Mouse (Mus musculus): ENCODE measurements at regions not wholly inside any gene's neighbourhood (a gene's known extent, or its start where the extent isn't known, plus 50 kb on each side); places are given as distances from the start of the nearest gene placed in this dataset.

GRCm38 (mm10) chr5:101299986-101300385, 364.8 kb downstream of the Nkx6-1 start:
- DNase-seq = no peak

GRCm38 (mm10) chr5:101298411-101298810, 366.4 kb downstream of the Nkx6-1 start:
- intact Hi-C loops (cut with DNase I) = no loop called here
- no peak for DNase-seq

More at GRCm38 (mm10) chr5:101299986-101300385, 364.8 kb downstream of the Nkx6-1 start:
- intact Hi-C loops (cut with DNase I) = no loop called here

GRCm38 (mm10) chr5:101297511-101298102, 367.2 kb downstream of the Nkx6-1 start:
- intact Hi-C loops (cut with DNase I) = no loop called here
- no peak for DNase-seq

- intact Hi-C loops (cut with DNase I) = no loop called here
- DNase-seq = no peak
Observed at GRCm38 (mm10) chr5:101295941-101296340, 368.9 kb downstream of the Nkx6-1 start.

DNA sequence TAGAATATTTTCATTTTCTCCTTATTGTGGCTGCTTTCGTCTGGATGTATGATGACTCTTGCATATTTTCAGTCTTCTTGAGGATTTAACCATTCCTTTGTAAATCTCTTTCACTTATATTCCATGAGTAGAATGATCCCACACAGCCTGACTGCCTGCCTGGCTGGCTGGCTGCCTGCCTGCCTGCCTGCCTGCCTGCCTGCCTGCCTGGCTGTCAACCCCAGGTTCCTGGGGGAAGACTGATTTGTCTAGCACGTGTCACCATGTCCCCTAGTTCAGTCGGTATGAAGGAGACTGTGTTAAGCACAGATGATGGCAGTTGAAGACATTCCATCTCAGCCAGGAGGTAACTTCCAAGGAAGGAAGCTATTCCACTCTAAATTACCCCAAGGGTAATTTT, 370.8 kb downstream of the Nkx6-1 start:
- no peak for DNase-seq
- intact Hi-C loops (cut with DNase I) = no loop called here

- no peak for DNase-seq
- intact Hi-C loops (cut with DNase I) = no loop called here
Observed at GRCm38 (mm10) chr5:101288358-101288757, 376.4 kb downstream of the Nkx6-1 start.

GRCm38 (mm10) chr5:101285941-101286340, 378.9 kb downstream of the Nkx6-1 start:
- no peak for DNase-seq
- intact Hi-C loops (cut with DNase I) = no loop called here

DNA sequence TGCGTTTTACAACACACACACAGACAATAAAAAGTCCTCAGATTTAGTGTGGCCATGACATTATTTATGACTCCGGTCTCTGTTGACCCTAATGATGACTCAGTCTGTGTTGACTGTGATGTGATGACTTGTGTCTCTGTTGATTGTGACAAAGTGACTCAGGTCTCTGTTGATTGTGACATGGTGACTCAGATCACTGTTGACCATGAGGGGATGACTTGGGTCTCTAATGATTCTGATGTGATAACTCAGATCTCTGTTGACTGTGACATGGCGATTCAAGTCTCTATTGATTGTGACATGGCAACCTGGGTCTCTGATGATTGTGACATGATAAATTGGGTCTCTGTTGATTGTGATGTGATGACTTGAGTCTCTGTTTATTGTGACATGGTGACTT, 405.0 kb downstream of the Gpat3 start:
- intact Hi-C loops (cut with DNase I) = no loop called here
- DNase-seq = no peak

GRCm38 (mm10) chr5:101242651-101243050, 397.1 kb downstream of the Gpat3 start:
- no peak for DNase-seq
- intact Hi-C loops (cut with DNase I) = no loop called here

DNA sequence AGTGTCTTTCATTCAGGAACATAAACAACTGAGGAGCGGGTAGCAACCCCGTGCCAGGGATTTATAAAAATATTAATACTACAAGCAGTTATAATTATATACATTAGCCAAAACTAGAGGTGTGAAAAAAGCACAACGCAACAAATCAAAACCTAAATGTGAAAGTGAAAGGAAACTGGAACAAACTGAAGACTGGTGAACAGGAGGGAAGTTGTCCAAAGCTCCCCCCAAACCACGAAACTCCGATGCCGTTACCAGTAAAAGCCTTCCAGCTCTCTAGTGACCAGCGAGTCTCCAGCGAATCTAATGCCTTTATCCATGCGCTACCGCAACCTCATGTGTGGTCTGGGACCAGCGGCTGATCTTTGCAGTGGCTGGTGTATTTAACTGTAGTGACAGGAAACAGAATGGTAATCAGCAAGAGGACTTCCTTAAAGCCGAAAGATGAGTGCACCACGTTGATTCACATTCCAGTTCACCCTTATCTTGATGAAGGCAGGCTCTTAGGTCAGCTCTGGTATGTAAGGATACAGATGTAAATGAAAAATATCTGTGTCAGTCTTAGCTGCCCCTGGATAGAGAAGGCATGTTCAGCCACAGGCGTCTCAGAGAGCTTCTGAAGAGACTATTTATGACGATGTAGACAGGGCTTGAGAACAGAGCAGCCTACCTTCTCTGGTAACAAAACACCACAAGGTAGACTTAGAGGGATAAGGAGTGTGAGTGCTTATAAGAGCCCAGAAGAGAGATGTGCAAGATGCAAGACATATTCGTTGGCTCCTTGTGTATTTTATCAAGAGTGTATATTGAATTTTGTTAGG, 394.0 kb downstream of the Gpat3 start:
- no peak for DNase-seq
- intact Hi-C loops (cut with DNase I) = no loop called here

GRCm38 (mm10) chr5:101236163-101236693, 390.7 kb downstream of the Gpat3 start:
- intact Hi-C loops (cut with DNase I) = no loop called here
- no peak for DNase-seq

GRCm38 (mm10) chr5:101222390-101222789, 376.9 kb downstream of the Gpat3 start:
- DNase-seq = no peak

GRCm38 (mm10) chr5:101218082-101218481, 372.6 kb downstream of the Gpat3 start:
- no peak for DNase-seq

More at GRCm38 (mm10) chr5:101222390-101222789, 376.9 kb downstream of the Gpat3 start:
- intact Hi-C loops (cut with DNase I) = no loop called here

GRCm38 (mm10) chr5:101216837-101217571, 371.5 kb downstream of the Gpat3 start:
- no peak for DNase-seq

More at GRCm38 (mm10) chr5:101218082-101218481, 372.6 kb downstream of the Gpat3 start:
- intact Hi-C loops (cut with DNase I) = no loop called here

DNA sequence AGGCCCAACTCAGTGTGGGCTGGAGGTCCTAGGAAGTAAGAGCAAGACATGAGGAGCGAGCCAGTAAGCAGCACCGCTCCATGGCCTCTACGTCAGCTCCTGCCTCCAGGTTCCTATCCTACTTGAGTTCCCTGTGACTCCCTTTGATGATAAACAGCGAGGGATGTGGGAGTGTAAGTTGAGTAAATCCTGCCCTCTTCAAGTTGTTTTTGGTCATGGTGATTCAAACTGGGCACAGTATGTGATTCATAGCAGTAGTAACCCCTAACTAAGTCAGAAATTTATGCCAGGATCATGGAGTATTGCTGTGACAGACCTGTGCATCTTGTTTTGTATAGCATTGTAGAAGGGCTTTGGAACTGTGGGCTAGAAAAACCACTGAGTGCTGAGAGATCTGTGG, 366.5 kb downstream of the Gpat3 start:
- no peak for DNase-seq
- intact Hi-C loops (cut with DNase I) = no loop called here

More at GRCm38 (mm10) chr5:101216837-101217571, 371.5 kb downstream of the Gpat3 start:
- intact Hi-C loops (cut with DNase I) = no loop called here

DNA sequence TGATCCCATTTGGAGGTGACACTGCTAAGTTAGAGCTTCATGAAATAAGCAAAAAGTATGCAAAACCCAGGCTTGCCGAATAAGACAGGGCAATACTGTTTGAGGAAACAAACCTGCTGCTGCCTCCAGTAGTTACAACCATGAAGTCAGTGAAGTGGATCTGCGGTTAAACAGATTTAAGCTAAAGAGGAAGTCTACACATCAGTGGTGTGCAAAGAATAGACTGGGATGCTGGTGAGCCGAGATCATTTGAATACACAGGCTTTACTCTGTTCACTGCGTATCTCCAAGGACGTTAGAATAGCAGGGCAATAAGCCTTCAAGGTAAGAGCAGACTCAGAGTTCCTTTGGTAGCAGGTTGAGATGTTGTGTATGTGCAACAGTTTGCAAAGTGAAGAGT, 362.6 kb downstream of the Gpat3 start:
- no peak for DNase-seq
- intact Hi-C loops (cut with DNase I) = no loop called here

DNA sequence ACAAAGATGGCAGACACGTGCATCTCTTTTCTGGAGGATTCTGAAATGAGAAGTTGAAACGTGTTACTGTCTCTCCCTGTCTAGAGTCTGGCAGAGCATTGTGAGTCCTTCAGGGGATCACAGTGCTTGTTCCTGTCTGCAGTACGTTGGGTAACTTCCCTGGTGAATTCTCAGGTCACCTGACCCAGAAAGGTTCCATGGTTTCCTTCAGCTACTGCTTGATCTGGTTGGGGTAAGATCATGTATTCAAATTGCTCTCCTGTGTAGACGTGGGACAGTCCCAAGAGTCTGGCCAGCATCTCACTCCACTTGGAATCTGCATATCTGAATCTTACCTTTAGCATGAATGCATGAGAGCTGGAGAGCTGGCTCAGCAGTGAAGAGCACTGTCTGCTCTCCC, 350.0 kb downstream of the Gpat3 start:
- intact Hi-C loops (cut with DNase I) = no loop called here
- DNase-seq = no peak

DNA sequence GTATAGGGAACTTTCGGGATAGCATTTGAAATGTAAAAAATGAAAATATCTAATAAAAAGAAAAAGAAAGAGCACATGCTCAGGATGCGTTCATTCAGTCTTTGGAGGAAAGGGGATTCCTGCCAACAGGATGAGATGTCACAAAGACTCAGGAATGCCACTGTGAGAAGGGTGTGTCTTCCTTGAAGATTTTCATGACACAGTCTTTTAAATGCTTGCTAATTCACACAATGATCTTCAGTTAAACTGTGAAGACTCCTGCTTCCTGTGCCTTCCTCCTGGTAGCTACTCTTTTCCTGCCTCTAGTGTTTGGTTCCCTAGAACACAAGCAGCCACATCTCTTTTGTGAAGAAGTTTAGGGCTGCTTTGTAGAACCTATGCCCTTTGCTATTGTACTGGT, 345.5 kb downstream of the Gpat3 start:
- intact Hi-C loops (cut with DNase I) = no loop called here
- DNase-seq = no peak

DNA sequence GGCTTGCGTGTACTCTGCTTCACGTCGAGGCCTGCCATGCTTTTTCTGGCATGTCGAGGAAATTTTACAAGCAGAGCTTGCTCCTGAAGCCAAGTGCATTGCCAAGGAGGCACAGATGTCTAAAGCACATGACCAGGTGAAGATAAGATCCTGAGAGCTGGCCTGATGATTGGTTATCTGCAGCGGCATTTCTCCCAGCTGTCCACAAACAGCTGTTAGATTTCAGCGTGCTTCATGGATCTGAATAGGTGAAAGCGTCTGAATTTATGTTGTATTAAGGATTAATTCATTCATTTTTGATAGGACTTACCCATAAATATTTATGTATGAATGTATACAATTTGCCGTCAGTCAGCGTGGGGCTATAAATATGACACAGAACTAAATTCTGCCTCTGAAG, 327.7 kb downstream of the Gpat3 start:
- DNase-seq = no peak
- intact Hi-C loops (cut with DNase I) = no loop called here

GRCm38 (mm10) chr5:101172782-101173181, 327.3 kb downstream of the Gpat3 start:
- intact Hi-C loops (cut with DNase I) = no loop called here

DNA sequence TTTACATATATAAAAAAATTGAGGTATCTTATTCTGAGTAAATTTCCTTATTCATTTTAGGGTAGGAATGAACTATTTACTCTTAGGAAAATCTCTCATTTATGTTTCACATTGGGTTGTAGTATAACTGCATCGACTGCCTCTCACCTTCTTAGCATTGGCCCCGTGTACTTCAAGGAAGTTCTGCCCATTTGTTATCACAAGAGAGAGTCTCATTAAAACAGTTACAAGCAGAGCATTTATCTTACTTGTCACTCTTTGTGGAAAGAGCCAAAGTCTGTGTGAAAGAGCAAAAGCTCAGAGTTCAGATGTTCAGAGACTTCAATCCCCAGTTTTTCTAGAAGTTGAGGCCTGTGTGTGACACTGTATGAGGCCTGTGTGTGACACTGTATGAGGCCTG, 323.6 kb downstream of the Gpat3 start:
- intact Hi-C loops (cut with DNase I) = no loop called here
- DNase-seq = no peak

More at GRCm38 (mm10) chr5:101172782-101173181, 327.3 kb downstream of the Gpat3 start:
- no peak for DNase-seq

Measured in gastrocnemius, postnatal 36 days (tissue).